Mouse (Mus musculus) telencephalon, adult 2 months (tissue): ENCODE measurements around the gene Tfap4.
A peak's percentile ranks its signal among the peaks of the same experiment; 100 is the strongest.
"Not testable (repeated sequence)": the region's sequence is repeated elsewhere in the genome, so short reads cannot be mapped to it uniquely, and the experiment has no call there.

ENCODE experiments used
- DNase-seq: peaks from one replicate; pipeline ENCODE4 v3.0.0-alpha.2; 2011; ENCODE audit warnings: low read depth, low spot score

Gene Tfap4

DNA sequence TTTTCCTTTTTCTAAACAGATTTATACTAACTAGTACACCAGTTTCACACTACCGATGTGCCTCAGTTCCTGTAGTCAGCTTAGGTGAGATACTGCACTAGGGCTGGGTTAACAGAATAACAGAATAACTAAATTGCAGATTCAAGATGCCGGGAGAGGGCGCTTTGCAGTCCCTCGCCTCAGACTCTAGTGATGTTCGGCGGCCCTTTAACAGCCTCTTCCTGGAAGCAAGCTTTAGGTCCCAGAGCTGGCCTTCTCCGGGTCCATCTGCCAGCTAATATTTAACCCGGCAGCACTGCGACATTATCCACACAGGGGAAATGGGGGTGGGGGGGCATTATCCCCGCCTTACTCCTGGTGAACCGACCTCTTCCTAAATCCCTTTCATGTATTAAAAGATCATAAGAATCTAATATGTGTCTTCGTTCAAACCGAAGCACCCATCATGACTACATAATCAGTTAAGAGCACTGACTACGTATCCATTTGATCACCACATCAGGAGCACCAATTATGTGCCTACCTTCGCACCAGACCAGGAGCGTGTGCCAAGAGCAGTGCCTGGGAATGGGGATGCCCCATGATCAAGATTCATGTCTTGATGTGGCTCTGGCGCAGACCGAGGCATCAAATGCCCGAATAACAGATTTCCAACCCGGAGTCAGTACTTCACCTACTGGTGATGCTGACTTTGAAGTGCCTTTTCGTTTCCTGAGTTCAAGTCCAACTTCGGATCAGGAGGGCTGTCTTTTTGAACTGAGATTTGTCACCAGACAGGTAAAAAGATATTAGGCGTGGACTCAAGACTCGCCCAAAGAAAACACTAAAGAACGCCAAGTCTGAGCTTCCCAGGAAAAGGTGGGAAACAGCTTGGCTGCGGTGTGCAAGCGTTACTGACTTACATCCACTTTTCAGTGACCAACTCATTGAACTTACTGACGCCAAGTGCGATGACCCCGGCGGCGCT lies 33.5 kb upstream of the Tfap4 start:
- DNase-seq = peak; percentile 41

DNA sequence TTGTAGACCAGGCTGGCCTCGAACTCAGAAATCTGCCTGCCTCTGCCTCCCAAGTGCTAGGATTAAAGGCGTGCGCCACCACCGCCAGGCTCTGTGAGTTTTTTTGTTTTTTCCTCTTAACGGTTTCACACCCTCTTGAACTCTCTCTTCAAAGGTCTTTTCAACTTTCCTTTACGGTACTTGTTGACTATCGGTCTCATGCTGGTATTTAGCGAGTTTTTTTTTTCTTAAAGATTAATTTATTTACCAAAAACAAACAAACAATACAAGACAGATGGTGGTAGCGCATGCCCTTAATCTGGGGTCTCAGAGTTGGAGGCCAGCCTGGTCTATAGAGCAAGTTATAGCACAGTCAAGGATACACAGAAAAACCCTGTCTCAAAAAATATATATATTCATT lies 30.6 kb upstream of the Tfap4 start:
- DNase-seq = no peak

DNA sequence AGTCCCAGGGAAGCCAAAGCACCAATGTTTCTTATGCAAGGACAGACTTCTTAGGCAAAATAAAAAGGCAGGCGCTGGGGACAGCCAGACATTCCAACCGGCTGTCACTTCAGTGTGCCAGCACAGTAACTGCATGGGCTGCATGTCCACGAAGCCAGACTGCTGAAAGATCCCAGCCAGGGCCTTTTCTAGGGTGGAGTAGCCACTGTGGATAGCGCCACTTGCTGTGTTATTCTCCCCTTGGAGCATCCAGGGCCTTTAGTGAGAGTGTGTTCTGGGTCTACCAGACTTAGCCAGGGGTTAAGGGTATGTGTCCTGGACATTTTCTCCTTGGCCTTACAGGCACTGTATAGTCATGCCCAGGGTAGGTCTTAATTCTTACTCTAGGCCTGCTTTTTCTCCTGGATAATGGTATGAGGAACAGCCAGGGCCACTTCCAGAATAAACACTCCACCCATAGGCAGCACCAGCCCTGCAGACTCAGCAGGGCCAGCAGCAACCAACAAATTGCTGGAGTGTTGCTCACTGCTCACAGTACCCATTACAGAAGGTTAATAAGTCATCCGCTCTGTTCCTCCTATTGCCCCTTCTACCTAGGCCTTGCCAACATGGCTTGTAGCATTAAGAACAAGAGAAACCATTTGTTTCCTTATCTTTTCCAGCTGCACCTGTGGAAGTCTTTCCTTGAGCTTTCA lies 28.0 kb upstream of the Tfap4 start:
- no peak for DNase-seq

DNA sequence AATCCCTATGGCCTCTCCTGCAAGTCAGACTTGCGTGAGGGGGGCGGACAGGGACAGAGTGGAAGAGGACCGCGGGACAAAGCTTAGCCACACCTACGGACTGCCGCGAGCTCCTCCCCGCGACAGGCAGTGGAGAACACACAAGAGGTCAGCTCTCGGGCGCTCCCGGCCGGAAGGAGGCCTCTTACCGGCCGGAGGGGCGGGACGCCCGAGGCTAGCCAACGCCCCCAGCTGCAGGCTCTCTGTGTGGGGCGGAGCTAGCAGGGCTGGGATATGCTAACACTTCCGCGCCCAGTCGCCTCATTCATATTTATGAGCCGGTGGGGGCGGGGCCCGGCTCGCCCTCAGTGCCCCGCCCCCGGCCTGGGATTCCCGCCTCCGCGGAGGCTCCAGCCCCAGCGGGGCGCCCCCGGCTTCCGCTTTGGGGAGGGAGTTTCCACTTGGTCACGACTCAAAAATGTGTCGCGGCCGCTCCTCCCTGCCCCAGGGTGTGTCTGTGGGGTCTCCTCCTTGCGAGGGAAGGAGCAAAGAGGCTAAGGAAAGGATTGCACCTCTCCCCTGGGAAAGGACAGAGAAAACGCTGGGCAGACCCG lies 27.0 kb upstream of the Tfap4 start:
- DNase-seq = peak; percentile 80

DNA sequence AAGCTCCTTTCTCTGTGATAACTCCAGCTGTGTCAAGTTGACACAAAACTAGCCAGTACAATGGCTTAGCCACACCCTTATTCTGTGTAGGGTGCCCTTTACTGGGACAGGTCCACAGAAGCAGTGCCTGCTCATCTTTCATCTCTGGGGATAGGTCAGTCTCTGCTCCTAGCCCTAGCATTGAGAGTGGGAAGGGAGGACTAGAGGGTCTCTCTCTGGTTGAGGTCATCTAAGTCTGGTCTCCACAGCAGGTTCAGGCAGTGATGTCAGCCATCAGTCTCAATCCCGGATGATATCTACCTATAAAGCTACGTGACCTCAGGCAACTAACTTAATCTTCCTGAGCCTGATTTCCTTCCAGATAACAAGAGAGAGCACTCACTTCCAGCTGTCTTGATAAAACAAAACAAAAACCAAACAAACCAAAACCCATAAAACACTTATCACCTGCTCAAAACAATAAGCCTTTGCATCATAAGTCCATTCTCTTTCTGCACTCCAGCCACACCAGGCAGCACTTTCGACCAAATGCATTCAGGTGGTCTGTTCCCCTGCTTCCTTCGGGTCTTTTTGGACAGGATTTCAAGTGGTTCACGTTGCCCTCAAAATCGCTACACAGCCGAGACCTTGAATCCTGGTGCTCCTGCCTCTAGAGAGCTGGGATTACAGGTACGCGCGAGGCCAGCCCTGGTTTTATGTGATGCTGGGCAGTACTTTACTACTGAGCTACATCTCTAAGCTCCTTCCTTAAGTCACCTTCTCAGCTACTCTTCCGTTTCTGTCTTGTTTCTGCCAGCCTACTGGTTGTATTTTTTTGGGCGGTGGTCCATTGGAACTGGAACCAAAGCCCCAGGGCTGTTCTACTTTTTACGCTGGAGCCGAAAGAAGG lies 26.2 kb upstream of the Tfap4 start:
- no peak for DNase-seq

DNA sequence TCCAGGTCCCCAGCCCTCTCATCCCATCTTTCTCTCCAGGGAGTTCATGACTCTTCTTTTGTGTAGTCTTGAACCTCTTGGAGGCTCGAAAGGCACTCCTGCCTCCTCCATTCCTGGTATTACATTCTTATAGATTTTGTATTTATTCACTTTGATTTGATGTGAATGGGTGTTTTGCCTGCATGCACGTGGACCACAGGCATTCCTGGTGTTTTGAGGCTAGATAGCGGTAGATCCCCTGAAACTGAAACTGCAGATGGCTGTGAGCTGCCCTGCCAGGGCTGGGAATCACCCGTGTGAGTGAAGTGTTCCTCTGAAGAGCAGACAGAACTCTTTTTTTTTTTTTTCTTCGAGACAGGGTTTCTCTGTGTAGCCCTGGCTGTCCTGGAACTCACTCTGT lies 24.8 kb upstream of the Tfap4 start:
- DNase-seq = no peak

DNA sequence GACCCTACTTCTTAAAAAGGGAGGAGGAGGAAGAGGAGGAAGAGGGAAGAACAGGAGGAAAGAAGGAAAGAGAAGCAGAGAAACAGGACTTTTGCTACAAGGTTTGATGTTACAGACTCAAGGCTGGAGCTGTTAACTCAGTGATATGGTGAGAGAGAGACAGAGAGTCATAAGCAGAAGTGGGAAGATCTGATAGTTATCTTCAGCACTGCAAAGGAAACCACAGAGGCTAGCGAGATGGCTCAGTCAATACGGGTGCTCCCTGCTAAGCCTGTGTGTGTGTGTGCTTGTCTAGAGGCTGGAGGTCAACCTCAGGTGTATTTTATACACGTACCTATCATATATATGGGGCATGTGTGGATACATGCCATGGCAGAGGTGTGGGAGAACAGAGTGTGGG lies 24.2 kb upstream of the Tfap4 start:
- no peak for DNase-seq

DNA sequence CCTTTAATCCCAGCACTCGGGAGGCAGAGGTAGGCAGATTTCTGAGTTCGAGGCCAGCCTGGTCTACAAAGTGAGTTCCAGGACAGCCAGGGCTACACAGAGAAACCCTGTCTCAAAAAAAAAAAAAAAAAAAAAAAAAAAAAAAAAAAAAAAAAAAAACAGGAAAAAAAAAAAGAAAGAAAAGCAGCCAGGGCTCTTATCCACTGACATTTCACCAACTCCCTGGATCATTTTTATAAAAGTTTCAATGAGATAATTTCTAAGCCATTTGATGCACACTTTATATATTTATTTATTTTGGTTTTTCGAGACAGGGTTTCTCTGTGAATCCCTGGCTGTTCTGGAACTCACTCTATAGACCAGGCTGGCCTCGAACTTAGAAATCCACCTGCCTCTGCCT lies 21.5 kb upstream of the Tfap4 start:
- DNase-seq = not testable (repeated sequence)

DNA sequence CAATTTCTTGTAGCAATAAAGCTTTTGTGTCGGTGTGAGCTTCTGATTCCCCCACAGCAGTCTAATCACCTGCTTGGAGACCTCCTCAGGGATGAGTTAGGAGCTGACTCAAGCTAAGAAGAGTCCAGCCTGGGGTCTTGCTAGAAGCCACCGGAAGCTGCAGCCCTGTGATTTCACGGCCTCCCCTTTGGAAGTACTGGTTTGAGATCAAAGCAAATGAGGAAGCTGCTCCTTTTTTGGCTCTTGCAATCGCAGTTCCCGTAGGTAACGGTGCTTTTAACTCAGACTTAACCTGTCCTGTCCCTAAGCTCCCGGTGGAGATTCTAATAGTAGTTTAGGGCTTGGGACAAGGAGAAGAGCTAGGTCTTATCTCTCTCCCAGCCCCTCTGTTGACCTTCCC lies 19.0 kb upstream of the Tfap4 start:
- no peak for DNase-seq

DNA sequence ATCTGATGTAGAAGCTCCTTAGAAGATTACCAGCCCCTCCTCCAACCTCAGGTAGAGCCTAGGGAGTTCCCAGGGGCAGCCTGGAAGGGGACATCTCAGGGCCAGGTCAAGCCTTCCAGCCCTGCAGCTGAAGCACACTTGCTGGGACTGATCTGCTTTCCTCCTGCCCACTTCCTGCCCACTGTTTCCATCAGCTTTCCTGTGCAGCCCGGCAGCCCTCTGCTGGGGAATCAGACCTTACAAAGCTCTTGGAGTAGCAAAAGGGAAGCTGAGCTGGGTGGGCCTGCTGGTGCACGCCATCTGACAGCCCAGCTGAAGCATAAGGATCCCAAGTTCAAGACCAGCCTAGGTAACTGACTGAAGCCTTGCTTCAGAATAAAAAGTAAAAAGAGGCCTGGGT lies 17.2 kb upstream of the Tfap4 start:
- no peak for DNase-seq

DNA sequence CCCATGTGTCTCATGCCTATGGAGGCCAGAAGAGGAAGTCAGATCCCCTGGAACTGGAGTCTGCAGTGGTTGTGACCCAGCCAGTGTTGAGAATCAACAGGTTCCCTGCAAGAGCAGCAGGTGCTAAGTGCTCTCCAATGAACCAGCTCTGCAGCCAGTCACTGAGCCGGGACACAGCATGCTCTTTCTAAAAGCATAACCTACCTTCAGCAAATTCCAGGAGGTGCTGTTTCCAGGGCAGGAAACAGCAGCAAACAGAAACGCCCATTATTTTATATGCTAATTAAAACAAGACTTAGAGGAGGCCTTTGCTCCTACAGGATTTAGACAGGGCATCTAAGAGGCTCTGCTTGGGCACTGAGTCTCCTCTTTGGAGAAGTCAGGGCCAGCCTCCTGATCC lies 16.4 kb upstream of the Tfap4 start:
- no peak for DNase-seq

DNA sequence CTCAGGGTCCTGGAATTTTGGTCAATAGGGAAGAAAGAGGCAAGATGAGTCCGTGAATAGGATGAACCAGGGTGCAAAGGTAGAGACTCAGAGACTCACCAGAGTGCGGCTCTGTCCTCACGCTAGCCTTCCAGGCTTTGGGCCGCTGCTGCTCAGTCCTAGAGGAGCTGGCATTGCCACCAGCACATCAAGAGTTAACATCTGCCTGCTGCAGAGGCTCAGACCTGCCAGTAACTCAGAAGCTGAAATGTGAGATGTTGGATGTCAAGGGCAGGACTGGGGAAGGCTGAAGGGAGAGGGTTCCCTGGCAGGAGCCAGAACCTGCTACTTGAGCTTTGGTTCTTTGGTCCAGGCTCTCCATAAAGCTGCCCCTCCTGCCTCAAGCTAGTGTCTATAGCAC lies 11.1 kb upstream of the Tfap4 start:
- no peak for DNase-seq

DNA sequence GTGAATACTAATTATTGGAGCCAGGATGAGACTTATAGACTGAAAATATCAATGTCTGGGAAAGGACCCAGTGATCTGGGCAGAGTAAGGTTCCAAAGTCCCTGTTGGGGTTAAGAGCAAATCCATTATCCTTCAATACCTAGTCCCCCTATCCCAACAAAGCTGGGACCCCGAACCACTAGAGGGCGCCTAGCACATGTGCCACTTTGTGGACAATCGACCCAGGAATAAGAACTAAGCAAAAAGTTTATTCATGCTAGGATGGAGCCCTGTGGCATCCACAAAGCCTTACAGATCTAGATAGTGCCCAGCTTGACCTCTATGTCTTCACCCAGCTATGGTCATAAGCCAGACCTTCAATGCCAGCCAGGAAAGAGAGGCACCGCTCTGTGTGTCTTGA lies 8.3 kb upstream of the Tfap4 start:
- no peak for DNase-seq

DNA sequence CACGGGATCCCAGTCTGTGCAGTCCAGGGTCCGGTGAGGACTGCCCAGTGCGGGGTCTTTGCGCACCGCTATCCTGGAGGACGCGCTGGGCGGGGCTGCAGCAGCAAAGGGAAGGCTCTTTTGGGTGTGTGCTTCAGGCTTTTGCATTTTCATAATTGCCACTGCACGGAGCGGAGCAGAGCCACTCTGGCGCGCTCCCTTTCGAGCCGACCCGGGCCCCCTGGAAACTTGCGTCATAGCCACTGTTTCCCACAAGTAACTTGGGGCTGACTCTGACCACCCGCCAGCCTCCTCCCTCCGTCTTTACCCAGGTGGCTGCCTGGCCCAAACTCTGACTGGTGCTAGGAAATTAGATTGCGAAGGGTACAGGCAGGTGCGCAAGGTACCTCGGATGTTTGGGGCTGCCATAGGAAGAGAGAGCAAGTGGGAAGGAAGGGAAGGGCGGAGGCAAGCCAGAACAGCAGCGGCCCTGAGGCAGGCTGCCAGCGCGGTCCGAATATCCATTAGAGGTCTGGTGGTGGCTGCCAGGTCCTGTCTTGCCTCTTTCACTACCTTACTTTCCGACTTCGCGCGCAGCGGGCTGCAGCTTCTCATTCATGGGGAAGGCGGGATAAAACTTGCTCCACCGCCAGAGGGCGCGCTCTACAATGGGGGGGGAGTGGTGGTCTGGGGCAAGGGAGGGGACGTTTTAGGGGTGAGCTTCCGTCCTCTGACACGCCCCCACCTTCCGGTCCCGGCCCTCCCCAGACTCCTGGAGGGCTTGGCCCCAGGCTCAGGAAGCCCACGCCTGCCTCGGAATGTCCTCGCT lies 695 bp upstream of the Tfap4 start:
- no peak for DNase-seq

DNA sequence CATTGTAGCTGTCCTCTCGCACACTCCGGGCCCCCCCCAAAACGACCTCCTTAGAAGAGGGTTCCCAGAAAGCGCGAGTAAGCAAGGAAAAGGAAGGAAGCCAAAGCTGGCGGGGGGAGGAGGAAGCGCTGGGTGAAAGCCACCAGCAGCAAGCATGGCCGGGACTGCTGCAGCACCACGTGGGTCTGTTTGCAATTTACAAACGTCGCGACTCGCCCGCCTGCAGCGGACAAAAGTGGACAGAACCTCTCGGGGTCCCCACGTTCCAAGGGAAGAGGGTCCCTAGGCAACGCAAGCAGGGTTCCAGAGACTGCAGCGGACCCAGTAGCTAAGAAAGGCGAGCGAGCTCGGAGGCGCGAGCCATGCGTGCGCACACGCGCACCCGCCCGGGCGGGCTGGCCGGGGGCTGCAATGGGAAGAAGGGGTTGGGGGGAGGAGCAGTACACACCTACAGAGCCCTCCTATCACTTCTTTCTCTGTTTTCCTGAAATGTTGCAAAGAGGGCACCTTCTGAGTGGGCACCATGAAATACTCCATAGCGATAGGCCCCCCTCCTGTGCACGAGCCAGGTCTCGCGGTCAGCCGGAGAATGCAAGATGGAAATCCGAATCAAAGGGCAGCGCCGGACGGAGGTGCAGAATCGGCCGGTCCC lies 548 bp downstream of the Tfap4 start:
- no peak for DNase-seq

DNA sequence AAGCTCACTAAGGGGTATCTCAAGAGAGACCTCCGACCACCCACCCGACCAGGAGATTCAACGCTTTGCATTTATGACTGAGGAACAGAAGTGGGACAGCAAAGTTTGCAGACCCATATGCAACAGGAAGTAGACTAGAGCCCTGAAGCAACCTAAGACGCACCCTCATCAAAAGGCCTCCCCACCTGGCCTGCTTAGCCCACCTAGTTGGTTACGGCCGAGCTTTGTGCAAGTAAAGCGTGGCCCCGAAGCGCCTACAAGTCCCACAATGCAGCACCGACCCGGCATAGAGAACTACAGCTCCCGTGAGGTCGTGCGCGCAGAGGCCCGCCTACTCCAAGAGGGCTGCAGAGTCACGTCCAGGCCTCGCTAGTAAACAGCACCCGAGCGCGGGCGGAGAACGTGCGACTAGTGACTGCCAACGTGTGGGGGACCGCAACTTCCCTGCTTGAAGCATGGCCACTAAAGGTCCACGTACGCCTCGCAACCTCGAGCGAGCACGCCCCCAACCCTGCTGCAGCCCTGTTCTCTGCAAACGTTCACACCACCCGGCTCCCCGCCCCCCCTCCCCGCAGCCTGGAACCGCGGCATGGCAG lies 1.2 kb downstream of the Tfap4 start:
- DNase-seq = peak; percentile 93

DNA sequence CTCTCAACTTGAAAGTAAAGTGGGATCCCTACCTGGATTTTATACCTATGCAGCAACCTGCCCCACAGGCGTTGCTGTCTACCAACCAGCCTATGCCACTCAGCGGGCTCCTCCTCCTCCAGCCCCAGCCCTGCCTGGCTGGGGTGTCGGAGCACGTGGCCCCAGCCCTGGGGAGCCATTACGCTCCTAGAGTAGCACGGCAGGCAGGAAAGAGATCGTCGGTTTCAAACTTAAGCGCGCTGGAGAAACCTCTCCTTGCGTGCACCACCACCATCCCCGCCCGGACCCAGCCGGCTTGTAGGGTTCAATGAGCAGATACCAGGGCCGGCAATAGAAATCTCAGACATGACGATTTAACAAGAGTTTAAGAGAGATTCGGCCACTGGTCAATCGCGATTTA lies 1.7 kb downstream of the Tfap4 start:
- DNase-seq = no peak

DNA sequence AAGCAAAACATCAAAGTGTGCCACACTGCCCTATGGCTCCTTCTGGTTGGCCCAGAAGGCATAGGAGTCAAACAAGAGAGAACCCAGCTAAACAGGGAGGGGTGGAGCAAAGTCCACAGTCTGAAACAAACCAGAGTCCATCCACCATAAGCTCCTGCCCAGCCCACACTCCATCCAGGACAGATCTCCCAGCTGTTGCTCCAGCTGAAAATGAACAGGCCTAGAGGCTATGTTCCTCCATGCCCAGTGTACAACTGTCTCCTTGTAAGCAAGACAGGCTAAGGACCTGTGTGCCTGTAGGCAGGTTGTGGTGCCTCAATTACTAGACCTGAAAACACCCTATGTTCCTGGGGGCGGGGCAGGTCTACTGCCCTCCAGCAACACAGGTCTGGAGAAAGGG lies 2.6 kb downstream of the Tfap4 start:
- no peak for DNase-seq

DNA sequence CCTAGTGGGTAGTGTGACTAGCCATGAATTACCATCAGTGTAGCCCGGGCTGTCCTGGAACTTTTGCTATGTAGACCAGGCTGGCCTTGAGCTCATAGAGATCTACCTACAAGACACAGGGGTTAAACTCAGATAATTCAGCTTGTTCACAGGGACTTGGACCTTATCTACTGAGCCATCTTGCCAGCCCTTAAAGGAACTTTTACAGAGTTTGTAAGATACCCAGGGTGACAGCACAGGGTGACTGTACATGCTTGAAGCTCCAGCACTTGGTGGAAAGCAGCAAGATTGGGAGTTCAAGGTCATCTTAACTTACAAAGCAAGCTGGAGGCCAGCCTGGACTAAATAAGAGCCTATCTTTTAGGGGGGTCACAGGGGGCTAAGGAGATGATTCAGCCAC lies 4.1 kb downstream of the Tfap4 start:
- no peak for DNase-seq
